Mouse (Mus musculus) left cerebral cortex, postnatal 25 days (tissue): ENCODE measurements at regions not wholly inside any gene's neighbourhood (a gene's known extent, or its start where the extent isn't known, plus 50 kb on each side); places are given as distances from the start of the nearest gene placed in this dataset.

ENCODE experiments used
- DNase-seq, 2 experiments: peaks; one replicate each; pipeline ENCODE4 v3.0.0; 2022; ENCODE audit warnings: low spot score in 2 of 2, mixed read lengths in 1 of 2
- intact Hi-C: fragments of 180-260 bp; cut with DNase I; formaldehyde crosslinking; loops from one replicate; pipeline ENCODE4 v1.15.1; 2025

DNA sequence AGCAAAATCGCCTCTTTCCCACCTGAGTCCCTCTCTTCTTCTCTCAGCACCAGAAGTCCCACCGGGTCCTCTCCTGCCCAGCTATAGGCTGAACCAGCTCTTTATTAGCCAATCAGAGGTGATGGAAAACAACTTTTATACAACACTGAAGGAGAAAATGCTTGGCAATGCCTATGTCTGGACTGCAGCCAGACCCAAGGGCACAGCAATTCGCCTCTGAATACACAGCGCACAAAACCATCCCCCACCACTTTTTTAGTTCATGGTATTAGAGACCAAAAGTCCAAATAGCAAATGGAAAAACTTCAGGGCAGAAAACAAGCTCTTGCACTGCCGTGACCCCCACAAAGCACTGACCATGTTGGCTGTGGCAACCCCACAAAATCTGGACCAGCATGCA, 57.8 kb upstream of the Egln3 start:
- no peak for DNase-seq
- intact Hi-C loops, result no loop called here

DNA sequence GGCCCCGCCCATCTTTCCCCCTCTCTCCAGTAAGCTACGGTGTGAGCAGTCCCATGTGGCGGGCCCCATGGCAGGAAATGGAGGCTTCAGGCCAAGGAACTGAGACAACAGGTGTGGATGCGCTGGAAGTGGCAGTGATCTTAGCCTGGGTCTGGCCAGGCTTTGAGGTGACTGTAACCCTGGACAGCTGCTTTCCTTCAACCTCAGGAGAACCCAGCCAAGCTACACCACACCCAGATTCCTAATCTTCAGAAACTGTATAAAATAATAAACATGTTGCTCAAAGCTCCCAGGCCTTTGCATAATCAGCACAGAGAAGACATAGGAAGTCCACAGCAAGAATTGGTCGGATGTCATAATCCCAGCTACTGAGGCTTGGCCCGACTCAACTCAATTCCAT, 56.8 kb upstream of the Egln3 start:
- intact Hi-C loops, result no loop called here

DNA sequence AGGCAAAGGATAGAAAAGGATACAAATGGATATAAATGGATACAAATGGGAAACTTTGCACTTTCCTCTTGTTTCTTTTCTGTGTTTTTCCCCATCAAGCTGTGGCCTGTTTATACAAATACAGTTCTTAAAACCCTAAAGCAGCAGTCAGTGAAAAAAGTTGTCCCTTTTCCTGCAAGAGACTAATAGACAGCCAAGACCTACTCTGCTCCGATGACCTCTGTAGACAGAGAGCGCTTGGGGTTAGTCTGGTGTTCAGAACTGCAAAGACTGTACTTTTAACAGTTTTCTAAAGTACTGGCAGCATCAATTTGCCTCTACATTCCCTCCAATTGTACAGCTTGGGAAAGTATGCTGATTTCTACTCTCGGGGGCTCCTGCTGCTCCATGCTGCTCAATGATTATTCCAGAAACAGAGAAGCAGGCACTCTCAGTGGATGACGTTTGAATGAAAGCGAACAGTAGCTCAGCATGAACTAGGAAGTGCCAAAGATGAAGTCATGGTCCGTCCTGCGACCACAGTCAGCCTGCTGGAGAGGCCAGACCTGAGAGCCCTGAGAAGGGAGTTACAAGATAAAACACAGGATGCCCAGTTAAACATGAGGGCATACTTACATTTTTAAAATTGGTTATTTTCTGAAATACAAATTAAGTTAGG, 54.2 kb upstream of the Egln3 start:
- intact Hi-C loops, result no loop called here
- DNase-seq, result no peak

More for the DNA sequence above, 56.8 kb upstream of the Egln3 start:
- DNase-seq, result no peak

DNA sequence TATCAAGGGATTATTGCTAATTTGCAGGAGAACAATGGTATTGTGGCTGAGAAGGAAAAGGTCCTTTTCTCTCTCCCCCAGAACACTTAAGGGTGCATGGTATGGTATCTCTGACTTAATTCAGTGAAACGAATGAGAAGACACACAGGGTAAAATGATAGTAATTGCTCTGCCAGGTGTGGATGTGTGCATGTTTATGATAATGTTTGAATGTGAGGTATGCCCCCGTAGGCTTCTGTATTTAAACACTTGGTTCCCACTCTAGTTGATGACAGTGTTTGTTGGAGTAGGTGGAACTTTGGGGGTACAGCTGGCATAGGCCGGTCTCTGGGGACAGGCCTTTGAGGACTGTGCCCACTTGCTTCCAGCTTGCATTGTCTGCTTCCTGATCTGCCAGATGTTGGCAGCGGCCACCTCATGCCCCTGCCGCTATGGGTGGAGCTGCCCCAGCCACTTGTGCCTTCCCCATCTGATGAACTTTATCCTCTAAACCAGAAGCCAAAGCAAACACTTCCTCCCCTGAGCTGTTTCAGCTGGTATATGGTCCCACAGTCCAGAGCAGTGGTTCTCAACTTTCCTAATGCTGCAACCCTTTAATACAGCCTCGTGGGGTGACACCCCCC, 53.0 kb upstream of the Egln3 start:
- no peak for DNase-seq

More for the DNA sequence above, 53.0 kb upstream of the Egln3 start:
- intact Hi-C loops, result no loop called here
